Mouse (Mus musculus): ENCODE measurements around the gene Gm10638. TPM values are rescaled to one million over a fixed set of nuclear protein-coding genes. Genes with fewer than 3 reads are reported as not detected.

Gm10638 gene
- polyA plus RNA-seq, 1 experiment = 6.3 TPM

DNA sequence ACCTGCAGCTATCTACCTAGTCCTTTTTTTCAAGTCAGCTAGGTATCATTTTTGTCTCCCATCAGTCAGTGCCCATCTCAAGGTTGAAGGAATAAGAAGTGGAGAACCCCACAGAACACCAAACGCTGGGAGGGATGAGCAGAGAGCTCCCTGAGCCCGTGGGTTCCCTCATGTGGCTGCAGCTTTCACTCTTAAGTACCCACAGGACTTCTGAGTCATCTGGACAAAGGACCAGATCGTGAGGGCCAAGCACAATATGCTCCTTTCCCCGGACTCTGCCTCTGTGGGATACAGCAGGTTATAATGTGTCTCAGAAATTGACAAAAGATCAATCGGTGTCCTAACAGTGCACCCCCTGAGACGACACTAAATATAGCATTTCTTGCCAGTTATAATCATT, 18.5 kb upstream of the Gm10638 start:
- 50% methylated on average over 6 of the region's 6 CpGs for WGBS
- Histone ChIP-seq H3K4me1 (ENCODE audit: control insufficient read depth, insufficient read depth, insufficient read length, low read length) (peaks cover 30% of the 10 kb centered on the region), H3K27ac (ENCODE audit: insufficient read depth, low read depth, low read length) (no peak overlapping the region), H3K27me3 (ENCODE audit: control insufficient read depth, insufficient read depth, low read length) (no peaks in the 10 kb centered on the region), H3K36me3 (ENCODE audit: control insufficient read depth, insufficient read depth, low read length) (peaks cover 14% of the 10 kb centered on the region), H3K4me3 (ENCODE audit: low read depth, low read length) (no peak overlapping the region)
- TF ChIP-seq CTCF (IDR thresholded peaks at IDR 0.05; ENCODE audit: extremely low read depth, insufficient read length, insufficient replicate concordance, low read depth, low read length) (no peak), POLR2A (IDR thresholded peaks at IDR 0.05; ENCODE audit: low read depth, low read length) (no peak)

DNA sequence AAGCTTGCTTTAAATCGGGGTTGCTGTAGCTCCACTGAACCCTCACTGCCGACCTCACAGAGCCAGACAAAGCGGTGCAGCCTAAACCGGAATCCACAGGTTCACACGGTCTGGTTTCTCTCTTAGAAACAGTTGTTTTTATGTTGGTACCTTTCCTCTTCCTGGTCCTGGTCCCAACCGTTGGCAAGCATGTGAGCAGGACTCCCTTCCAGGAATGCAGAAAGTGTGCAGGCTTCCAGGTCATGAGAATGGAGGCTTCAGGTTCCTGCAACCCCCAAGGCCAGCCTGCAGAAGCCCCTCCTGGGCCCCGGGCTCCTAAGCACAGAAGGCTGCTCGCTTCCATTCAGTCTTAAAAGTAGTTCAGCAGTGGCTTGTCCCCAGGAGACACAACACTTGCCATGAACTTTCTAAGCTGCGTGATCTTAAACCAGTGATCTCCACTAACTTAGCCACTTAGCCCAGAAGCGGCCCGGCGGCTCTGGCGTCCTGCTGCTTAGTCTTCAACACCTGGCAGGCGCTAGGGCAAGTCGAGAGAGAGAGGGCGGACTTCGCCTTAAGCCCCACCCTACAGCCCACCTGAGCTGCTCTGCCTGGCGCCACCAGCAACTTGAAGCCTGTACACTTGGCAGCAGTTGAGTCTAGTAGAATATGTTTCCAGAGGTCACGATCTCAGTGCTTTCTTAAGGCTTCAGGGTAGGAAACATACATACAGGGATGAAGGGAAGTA, 17.1 kb upstream of the Gm10638 start:
- H3K27ac ChIP-seq (ENCODE audit: insufficient read depth, low read depth, low read length) = no peak overlapping the region
- 35% methylated on average over 19 of the region's 19 CpGs for WGBS

DNA sequence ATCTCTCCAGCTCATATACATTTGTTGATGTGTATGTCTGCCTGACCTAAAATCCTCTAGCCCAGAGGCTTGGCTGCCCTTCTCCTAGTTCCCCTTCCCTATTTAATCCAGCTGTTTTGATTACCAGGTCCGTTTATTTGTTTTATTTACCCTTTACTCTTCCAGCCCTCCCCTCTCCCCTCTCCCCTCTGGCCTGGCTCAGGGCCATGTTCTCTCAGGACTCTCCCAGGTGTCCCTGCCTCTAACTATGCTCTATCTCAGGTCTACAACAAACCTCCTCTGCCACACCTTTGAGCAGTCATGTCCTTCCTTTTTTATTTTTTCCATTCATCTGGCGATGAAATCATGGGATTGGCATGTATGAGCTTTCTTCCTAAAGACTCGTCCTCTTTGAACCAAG, 15.2 kb upstream of the Gm10638 start:
- TF ChIP-seq POLR2A (IDR thresholded peaks at IDR 0.05; ENCODE audit: low read depth, low read length) = no peak
- TF ChIP-seq CTCF (IDR thresholded peaks at IDR 0.05; ENCODE audit: extremely low read depth, insufficient read length, insufficient replicate concordance, low read depth, low read length) = no peak
- Histone ChIP-seq H3K27ac (ENCODE audit: insufficient read depth, low read depth, low read length) (no peak overlapping the region), H3K4me3 (ENCODE audit: low read depth, low read length) (no peak overlapping the region), H3K4me1 (ENCODE audit: control insufficient read depth, insufficient read depth, insufficient read length, low read length) (peaks cover 38% of the 10 kb centered on the region), H3K27me3 (ENCODE audit: control insufficient read depth, insufficient read depth, low read length) (no peaks in the 10 kb centered on the region), H3K36me3 (ENCODE audit: control insufficient read depth, insufficient read depth, low read length) (peaks cover 3% of the 10 kb centered on the region; the same call in 1 of the 2 replicates)
- 9% methylated on average over 3 of the region's 3 CpGs for WGBS

More for the DNA sequence above, 17.1 kb upstream of the Gm10638 start:
- Histone ChIP-seq H3K4me3 (ENCODE audit: low read depth, low read length) (no peak overlapping the region), H3K36me3 (ENCODE audit: control insufficient read depth, insufficient read depth, low read length) (peaks cover 9% of the 10 kb centered on the region), H3K27me3 (ENCODE audit: control insufficient read depth, insufficient read depth, low read length) (no peaks in the 10 kb centered on the region), H3K4me1 (ENCODE audit: control insufficient read depth, insufficient read depth, insufficient read length, low read length) (peaks cover 30% of the 10 kb centered on the region)
- TF ChIP-seq CTCF (IDR thresholded peaks at IDR 0.05; ENCODE audit: extremely low read depth, insufficient read length, insufficient replicate concordance, low read depth, low read length) = no peak
- no peak for TF ChIP-seq POLR2A (IDR thresholded peaks at IDR 0.05; ENCODE audit: low read depth, low read length)

DNA sequence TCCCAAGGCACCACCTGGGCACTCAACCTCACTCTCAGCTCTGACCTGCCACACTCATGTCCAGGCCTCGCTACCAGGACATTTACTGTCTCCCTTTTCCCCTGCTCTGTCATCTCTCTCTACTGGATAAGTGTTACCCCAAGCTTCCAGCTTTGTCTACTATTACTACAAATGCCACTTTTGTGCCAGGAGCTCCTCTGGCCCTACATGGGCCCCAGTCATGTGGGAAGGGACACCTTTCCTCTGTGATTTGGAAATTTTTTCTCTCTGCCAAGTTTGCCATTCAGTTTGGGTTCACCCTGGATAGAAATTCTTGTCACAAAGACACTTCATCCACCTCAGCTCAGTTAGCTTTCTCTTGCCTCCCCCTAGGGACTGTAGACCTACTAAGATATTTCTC, 14.6 kb upstream of the Gm10638 start:
- Histone ChIP-seq H3K4me3 (ENCODE audit: low read depth, low read length) (no peak overlapping the region), H3K4me1 (ENCODE audit: control insufficient read depth, insufficient read depth, insufficient read length, low read length) (peaks cover 44% of the 10 kb centered on the region), H3K27ac (ENCODE audit: insufficient read depth, low read depth, low read length) (0 out of 2 replicates have a peak overlapping the region, but pooled peaks have one; percentile 9), H3K27me3 (ENCODE audit: control insufficient read depth, insufficient read depth, low read length) (no peaks in the 10 kb centered on the region), H3K36me3 (ENCODE audit: control insufficient read depth, insufficient read depth, low read length) (peaks cover 2% of the 10 kb centered on the region; the same call in 1 of the 2 replicates)
- 85% methylated on average over 1 of the region's 1 CpGs for whole genome bisulfite sequencing
- TF ChIP-seq CTCF (IDR thresholded peaks at IDR 0.05; ENCODE audit: extremely low read depth, insufficient read length, insufficient replicate concordance, low read depth, low read length) (no peak), POLR2A (IDR thresholded peaks at IDR 0.05; ENCODE audit: low read depth, low read length) (no peak)

DNA sequence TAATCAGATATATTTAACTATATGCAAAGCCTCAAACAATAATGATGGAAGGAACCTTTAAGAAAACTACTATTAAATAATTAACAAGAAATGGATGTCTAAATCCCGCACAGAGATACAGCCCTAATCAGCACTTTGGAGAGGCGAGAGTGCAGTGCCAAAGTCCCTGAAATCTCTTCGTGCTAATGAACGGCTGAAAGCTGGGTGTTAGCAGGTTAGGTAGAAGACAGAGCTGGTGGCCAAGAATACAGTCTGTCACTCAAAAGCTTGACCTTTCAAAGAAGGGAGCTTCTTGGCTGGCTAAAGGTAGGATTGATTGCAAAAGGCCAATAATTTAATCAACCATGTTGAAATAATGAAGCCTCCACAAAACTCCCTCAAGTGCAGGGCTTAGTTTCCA, 11.3 kb upstream of the Gm10638 start:
- Histone ChIP-seq H3K4me1 (ENCODE audit: control insufficient read depth, insufficient read depth, insufficient read length, low read length) (peaks cover 35% of the 10 kb centered on the region), H3K4me3 (ENCODE audit: low read depth, low read length) (no peak overlapping the region), H3K27ac (ENCODE audit: insufficient read depth, low read depth, low read length) (peak overlapping the region; percentile 49; the same call in 1 of the 2 replicates), H3K27me3 (ENCODE audit: control insufficient read depth, insufficient read depth, low read length) (no peaks in the 10 kb centered on the region), H3K36me3 (ENCODE audit: control insufficient read depth, insufficient read depth, low read length) (no peaks in the 10 kb centered on the region)
- TF ChIP-seq POLR2A (IDR thresholded peaks at IDR 0.05; ENCODE audit: low read depth, low read length) = no peak
- TF ChIP-seq CTCF (IDR thresholded peaks at IDR 0.05; ENCODE audit: extremely low read depth, insufficient read length, insufficient replicate concordance, low read depth, low read length) = no peak
- WGBS = 39% methylated on average over 4 of the region's 4 CpGs

DNA sequence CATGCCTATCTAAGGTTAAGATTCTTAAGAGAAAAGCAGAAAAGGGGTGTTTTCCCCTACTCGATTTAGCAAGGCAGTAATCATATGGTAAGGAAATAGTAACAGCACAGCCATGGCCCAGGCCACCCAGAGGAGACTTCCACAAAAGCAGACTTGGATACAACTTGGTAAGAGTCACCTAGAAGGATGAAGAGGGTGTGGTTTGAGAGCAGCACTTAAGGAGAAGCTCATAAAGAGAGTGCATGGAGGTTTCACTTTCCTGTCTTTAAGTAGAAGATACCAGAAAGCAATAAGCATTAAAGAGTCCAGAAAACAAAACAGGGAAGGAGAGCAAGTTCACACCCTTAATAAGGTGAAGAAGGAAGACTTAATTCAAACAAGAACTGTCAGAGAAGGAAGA, 10.5 kb upstream of the Gm10638 start:
- Histone ChIP-seq H3K4me1 (ENCODE audit: control insufficient read depth, insufficient read depth, insufficient read length, low read length) (peaks cover 36% of the 10 kb centered on the region), H3K36me3 (ENCODE audit: control insufficient read depth, insufficient read depth, low read length) (no peaks in the 10 kb centered on the region), H3K27ac (ENCODE audit: insufficient read depth, low read depth, low read length) (peak overlapping the region; percentile 49), H3K27me3 (ENCODE audit: control insufficient read depth, insufficient read depth, low read length) (no peaks in the 10 kb centered on the region), H3K4me3 (ENCODE audit: low read depth, low read length) (no peak overlapping the region)
- WGBS = 60% methylated on average over 1 of the region's 1 CpGs
- no peak for TF ChIP-seq CTCF (IDR thresholded peaks at IDR 0.05; ENCODE audit: extremely low read depth, insufficient read length, insufficient replicate concordance, low read depth, low read length)
- no peak for TF ChIP-seq POLR2A (IDR thresholded peaks at IDR 0.05; ENCODE audit: low read depth, low read length)

DNA sequence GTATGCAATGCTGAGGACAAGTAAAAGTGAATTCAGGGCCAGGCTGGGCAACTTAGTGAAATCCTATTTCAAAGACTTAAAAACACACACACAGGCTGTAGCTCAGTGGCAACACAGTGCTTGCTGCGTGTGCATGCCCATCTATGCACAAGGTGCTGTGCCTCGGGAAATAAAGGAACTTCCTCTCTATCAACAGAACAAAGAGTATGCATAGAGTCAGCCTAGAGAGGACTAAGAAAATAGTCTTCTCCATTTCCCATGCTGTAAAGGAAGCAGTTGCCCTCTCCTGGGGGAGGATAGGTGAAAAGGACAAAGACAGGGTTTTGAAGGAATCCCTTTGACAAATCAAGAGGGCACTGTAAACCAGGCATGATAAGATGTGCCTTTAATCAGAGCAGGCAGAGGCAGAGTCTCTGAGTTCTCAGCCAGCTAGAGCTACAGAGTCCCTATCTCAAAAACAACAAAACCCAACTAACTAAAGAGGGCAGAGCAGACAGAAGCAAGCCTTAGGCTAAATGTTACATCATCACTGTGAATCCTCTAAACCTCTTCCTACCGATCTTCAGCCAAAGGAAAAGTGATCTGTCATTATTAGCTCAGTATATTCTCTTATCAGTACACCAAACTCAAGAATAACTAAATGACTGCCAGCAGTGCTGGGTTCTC, 9.9 kb upstream of the Gm10638 start:
- Histone ChIP-seq H3K36me3 (ENCODE audit: control insufficient read depth, insufficient read depth, low read length) (no peaks in the 10 kb centered on the region), H3K27ac (ENCODE audit: insufficient read depth, low read depth, low read length) (peak overlapping the region; percentile 47), H3K27me3 (ENCODE audit: control insufficient read depth, insufficient read depth, low read length) (no peaks in the 10 kb centered on the region), H3K4me3 (ENCODE audit: low read depth, low read length) (no peak overlapping the region), H3K4me1 (ENCODE audit: control insufficient read depth, insufficient read depth, insufficient read length, low read length) (peaks cover 31% of the 10 kb centered on the region)
- 23% methylated on average over 3 of the region's 3 CpGs for WGBS
- TF ChIP-seq CTCF (IDR thresholded peaks at IDR 0.05; ENCODE audit: extremely low read depth, insufficient read length, insufficient replicate concordance, low read depth, low read length) = no peak
- no peak for TF ChIP-seq POLR2A (IDR thresholded peaks at IDR 0.05; ENCODE audit: low read depth, low read length)
